Mouse (Mus musculus) liver, adult 2 months (tissue): ENCODE measurements around the gene Boll.

Source experiments
- CTCF ChIP-seq: fragments of 200-500 bp; IDR thresholded peaks from 2 replicates; pipeline ENCODE4 v1.5.1; 2011; ENCODE audit warnings: low read depth, low read length, control low read depth
- POLR2A ChIP-seq: fragments of 200-500 bp; IDR thresholded peaks from 2 replicates; pipeline ENCODE4 v1.6.1; 2011; ENCODE audit warnings: low read length, control low read depth; ENCODE audit not compliant: insufficient read depth; ENCODE audit errors: extremely low read depth

GRCm38 (mm10) chr1:55406531-55407375, 43.5 kb upstream of the Boll start:
- no peak for TF ChIP-seq POLR2A
- TF ChIP-seq CTCF = no peak
